Mouse (Mus musculus) B cell, adult 67 days (primary cell): ENCODE results near the gene Arhgef18. TPM values are rescaled to one million over a fixed set of nuclear protein-coding genes. Genes with fewer than 3 reads are reported as not detected.

Experiments
- total RNA-seq, 2 experiments: library from RNA; stranded (reverse); gene quantifications; 4 replicates each; pipeline ENCODE4 v1.2.4; 2023

Arhgef18 gene
- 100 to 1,000 TPM; 269 to 313 TPM for total RNA-seq

GRCm38 (mm10) chr8:3392771-3393710 lies at the start of gene Arhgef18:
Gene Arhgef18, plus strand, starts transcription at chr8:3393006.

GRCm38 (mm10) chr8:3353189-3353810 lies 39.5 kb upstream of the Arhgef18 start, which contains the start of gene A430078G23Rik:
Gene A430078G23Rik, plus strand, starts transcription at chr8:3353415.

GRCm38 (mm10) chr8:3467006-3467885 lies 74.4 kb downstream of the Arhgef18 start, which contains the start of gene Pex11g:
Gene Pex11g, minus strand, starts transcription at chr8:3467680.

DNA sequence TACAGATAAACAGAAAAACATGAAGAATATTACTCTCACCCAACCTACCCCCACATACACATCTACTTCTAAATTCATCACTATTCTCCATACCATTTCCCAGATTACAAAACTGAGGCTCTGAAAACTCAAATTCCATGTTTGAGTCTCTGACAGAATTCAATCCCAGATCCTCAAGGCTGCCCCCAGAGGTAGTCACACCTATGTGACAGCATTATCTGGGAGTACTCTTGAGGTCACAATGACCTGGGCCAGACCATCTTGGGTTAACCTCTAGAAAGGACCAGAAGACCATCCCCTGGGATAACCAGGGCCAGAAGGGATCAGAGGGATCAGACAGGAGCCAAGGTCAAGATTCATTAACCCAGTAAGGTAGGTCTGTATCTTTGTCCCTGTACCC lies 77.8 kb downstream of the Arhgef18 start, which contains the start of gene Tex45:
TSS of gene Tex45 (plus strand) at position 301 of the 400 bp plus-strand sequence.

GRCm38 (mm10) chr8:3492901-3493844 lies 100.4 kb downstream of the Arhgef18 start, which contains the start of gene Zfp358:
Gene Zfp358, plus strand, starts transcription at chr8:3493138.

GRCm38 (mm10) chr8:3500235-3501090 lies 107.7 kb downstream of the Arhgef18 start, which contains the start of gene Mcoln1:
Gene Mcoln1, plus strand, starts transcription at chr8:3500457.

Other genes with a start within 250 kb of the Arhgef18 start
- gene Insr, start 113.4 kb upstream of the Arhgef18 start, total RNA-seq, result 10 to 100 TPM; 53.5 to 55.7 TPM
- 100 to 1,000 TPM; 263 to 289 TPM for gene A430078G23Rik, start 39.6 kb upstream of the Arhgef18 start, total RNA-seq
- gene Pex11g, start 74.7 kb downstream of the Arhgef18 start, total RNA-seq, result 1 to 10 TPM; 1.4 to 2.4 TPM
- 1 to 10 TPM; 5.0 to 8.3 TPM for gene Tex45, start 77.9 kb downstream of the Arhgef18 start, total RNA-seq
- gene Zfp358, start 100.1 kb downstream of the Arhgef18 start, total RNA-seq, result 1 to 10 TPM; 8.7 to 10.0 TPM
- 100 to 1,000 TPM; 105 to 106 TPM for gene Mcoln1, start 107.5 kb downstream of the Arhgef18 start, total RNA-seq
- 10 to 100 TPM; 78.0 to 82.4 TPM for gene Pnpla6, start 122.4 kb downstream of the Arhgef18 start, total RNA-seq
- gene C330021F23Rik, start 175.0 kb downstream of the Arhgef18 start, total RNA-seq, result not detected
- not detected for gene Camsap3, start 194.3 kb downstream of the Arhgef18 start, total RNA-seq
- gene Xab2, start 228.3 kb downstream of the Arhgef18 start, total RNA-seq, result 10 to 100 TPM; 87.4 to 92.4 TPM
- gene Pet100, start 228.5 kb downstream of the Arhgef18 start, total RNA-seq, result 10 to 100 TPM; 67.1 to 68.4 TPM
- not detected for gene Pcp2, start 232.5 kb downstream of the Arhgef18 start, total RNA-seq
- gene Stxbp2, start 237.9 kb downstream of the Arhgef18 start, total RNA-seq, result 100 to 1,000 TPM; 259 to 269 TPM